Mouse (Mus musculus) spleen, postnatal 36 days (tissue): ENCODE data around the gene Lpar3.
A peak's percentile ranks its signal among the peaks of the same experiment; 100 is the strongest.

Experiments used
- DNase-seq, 2 experiments: peaks; one replicate each; pipeline ENCODE4 v3.0.0; 2022; ENCODE audit warnings: low spot score in 2 of 2, mixed read lengths in 1 of 2

Lpar3 gene

GRCm38 (mm10) chr3:146220776-146221486, at the start of gene Lpar3:
Gene Lpar3 (plus strand): TSS chr3:146220963.
- peak; percentile 17 to 18 for DNase-seq

- no peak for DNase-seq
These were observed 47.7 kb upstream of the Lpar3 start for GRCm38 (mm10) chr3:146173030-146173429.

DNA sequence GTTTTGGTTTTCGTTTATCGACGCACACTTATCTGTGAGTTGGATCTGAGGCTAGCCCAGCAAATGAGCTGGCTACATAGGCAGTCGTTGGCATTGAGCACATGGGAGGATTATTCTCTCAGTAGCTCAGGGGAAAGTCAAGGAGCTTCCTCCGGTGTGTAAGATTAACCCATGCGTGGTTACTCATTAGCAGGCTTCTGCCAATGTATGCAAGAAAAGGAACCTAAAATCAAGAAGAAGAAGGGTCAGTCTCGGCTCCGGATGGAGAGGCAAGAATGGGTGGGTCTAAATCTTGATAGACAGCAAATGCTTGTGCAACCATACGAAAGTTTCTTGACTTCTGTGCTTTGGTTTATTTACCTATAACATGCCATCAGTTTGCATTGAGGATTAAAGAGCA, 46.5 kb upstream of the Lpar3 start:
- no peak for DNase-seq

DNA sequence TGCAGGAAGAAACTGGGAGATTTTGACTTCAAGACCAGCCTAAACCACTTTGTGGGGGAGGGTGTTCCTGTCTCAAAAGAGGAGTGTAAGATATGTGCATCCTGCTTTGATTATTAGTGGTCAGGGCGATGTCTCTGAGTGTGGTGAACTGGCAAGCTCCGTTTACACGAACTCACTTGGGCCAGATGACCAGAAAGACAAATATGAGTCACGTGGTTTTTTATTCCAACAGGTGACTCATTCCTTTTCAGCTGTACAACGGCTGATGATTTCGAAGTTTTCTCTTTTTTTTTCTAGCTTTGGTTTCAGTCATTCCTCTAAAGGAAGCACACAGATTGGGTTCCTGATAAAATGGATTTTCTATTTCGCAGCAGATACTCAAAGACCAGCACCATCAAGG, 43.5 kb upstream of the Lpar3 start:
- DNase-seq = no peak

GRCm38 (mm10) chr3:146177748-146178582, 42.8 kb upstream of the Lpar3 start:
- peak; percentile 62 to 71 for DNase-seq

- no peak for DNase-seq
These were observed 40.4 kb upstream of the Lpar3 start for GRCm38 (mm10) chr3:146180341-146180740.

GRCm38 (mm10) chr3:146180986-146181385, 39.8 kb upstream of the Lpar3 start:
- DNase-seq = peak; percentile 25 to 51

DNA sequence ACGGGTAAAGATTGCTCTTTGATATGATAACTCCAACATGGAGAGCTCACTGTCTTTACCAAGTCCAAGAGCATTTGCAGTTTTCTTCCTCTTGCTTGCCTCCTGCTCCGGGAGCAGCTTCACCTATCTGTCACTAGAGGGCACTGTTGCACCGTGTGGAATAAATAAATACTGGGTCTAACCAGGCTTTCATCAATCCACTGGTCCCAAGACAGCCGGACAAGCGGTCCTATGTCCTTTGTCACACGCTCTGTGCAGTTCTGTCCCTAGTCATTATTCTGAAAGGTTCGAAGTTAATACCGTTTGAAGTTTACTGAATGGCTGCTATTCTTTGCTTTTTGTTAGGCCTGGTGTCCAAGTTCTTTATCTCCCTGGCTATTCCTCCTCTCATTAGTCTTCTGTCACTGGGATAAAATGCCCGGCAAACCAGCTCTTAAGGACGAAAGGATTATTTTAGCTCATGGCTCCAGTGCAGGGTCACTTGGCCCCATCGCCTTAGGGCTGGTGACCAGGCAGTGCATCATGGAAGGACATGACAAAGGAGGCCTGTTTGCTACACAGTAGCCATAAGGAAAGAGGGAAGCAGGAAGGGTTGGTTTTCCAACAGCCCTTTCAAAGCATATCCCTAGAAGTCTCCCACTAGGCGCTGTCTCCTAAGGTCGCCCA, 35.6 kb upstream of the Lpar3 start:
- DNase-seq = peak; percentile 15 to 29

GRCm38 (mm10) chr3:146186033-146186432, 34.7 kb upstream of the Lpar3 start:
- DNase-seq = no peak

GRCm38 (mm10) chr3:146189933-146190332, 30.8 kb upstream of the Lpar3 start:
- DNase-seq = no peak

- DNase-seq = no peak
These were observed 28.3 kb upstream of the Lpar3 start for GRCm38 (mm10) chr3:146192507-146192906.

DNA sequence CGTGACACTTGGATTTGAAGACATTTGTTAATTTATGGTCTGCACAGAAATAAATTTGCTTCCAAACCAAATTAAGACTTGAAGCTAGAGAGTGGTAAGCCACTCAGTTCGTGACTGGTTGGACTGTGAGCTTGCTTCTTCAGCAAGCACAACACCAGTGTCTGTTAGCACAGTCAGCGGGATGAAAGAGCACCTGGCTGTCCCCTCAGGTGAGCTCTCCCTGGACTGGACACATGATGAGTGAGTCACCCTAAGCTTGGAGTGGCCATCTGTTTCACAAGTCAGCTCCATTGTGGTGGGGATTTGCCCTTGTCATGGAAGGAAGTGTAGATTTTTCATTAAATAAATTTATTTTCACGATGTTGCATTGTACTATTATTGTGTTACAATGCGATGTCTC, 25.6 kb upstream of the Lpar3 start:
- DNase-seq = no peak

DNA sequence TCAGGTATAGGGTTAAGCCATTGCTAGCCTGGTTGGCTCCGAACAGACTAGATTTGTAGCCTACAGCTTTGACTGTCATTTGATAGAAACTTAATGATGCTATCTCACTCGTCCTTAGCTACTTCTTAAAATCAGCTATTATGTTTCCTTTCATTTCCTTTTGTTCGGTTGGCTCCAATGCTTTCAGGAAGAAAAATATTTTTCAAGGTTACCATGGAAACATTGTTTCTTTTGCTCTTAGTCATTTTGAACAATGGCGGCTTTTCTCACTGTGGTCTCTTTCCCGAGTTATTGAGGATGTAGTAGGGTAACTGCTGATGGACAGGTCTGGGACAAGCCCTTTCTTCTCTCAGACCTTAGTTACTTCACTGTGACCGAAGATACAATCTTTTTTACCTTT, 24.5 kb upstream of the Lpar3 start:
- no peak for DNase-seq

DNA sequence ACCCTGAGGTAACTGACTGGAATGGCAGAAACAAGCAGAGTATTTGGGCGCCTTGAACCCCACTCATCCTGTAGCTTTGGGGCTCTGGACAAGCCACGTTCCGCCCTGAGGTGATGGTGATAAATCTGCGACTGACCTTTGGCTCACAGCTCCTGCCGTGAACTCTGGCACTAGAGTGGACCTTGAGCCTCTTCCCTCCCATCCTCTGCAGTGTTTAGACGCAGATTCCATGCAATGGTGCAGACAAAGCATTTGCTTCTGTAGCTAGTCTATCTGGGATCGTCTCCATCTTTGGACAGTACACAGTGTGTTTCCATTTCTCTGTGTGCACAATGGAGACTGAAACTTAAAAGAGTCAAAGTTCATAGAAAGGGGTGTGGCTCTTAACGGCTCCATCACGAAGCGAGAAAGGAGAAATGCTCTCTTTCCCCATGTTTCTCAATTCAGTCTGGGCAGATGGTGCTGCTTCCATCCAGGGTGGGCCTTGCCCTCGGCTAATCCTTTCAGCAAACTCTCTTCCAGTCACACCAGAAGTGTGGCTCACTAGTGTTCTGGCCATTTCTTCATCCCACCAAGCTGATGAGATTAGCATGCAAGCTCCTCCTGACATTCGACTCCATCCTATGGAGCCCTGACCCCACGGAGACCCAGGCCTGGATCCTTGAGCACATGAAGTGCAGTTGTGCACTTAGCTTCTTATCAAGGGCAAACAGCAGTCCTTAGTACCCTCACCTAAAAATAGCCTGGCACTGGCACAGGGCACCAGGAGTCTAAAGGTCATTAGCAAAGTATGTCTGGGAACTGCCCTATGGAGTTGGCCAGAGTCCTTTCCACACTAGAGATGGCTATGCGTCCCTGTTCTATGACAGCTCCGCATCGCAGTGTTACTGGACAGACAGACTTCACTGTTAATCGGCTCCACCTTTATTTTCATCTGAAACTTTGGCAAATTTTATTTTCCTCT, 23.7 kb upstream of the Lpar3 start:
- no peak for DNase-seq

DNA sequence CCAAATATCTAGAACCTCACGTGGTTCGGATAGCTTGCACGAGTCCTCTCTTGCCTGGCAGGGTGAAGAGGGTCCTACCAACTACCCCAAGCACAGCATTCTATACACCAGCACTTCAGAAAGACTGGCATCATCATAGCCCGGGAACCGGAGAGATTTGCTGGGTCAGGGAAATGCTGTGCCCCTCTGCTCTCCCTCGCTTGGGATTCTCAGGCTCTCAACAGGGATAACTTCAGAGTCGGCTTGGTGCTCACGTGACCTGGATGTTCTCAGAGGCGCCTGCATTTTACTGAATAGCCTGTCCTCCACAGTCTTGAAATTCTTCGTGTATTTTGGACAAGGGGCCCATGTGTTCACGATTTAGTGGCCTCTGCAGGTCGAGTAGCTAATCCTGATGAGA, 23.0 kb upstream of the Lpar3 start:
- DNase-seq = no peak

DNA sequence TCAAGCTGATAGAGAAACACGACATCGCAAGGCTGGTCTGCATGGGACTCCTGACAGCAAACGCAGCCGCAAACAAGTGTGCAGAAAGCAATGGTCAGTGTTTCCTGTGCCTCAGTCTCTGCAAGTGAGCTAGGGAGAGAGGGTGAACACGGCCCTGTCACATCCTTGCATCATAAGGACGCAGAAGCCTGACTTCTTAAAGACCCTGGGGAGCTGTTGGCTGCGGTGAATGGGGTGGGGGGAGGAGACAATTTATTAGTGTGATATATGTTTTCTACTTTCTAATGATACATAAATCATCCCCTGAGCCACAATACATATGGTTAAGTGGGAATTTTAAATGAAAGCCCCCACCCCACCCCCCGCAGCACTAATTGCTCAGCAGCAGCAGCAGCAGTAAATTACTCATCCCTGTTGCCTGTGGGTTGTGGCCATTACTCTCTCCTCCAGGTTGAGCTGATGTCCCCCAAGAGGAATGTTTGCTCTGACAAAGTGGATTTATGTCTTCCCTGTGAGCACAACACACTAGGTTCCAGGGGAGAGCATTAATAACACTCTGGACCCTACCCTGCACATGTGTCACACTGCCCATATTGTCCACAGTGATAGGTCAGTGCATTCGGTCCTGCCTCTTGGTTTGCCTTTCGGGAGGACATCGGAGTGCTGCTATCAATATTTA, 21.8 kb upstream of the Lpar3 start:
- DNase-seq = no peak

- DNase-seq = no peak
These were observed 21.3 kb upstream of the Lpar3 start for GRCm38 (mm10) chr3:146199486-146199885.

DNA sequence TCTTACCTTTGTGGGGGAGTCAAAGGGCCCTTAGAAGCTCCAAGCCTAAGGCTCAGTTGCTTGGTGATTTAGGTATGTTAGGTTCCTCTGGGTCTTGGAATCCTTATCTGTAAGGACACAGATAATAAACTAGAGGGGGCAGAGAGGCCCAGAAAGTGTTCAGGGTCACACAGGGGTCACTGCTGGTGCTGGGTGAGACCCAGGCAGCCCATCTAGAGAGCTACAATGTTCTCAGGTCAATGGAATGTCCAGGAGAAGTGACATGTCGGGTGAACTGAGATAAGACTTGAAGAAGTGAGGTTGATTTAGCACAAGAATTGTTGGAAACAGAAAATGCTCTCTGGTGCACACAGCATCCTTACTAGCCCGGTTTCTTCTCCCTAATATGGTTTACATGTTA, 16.4 kb upstream of the Lpar3 start:
- no peak for DNase-seq

DNA sequence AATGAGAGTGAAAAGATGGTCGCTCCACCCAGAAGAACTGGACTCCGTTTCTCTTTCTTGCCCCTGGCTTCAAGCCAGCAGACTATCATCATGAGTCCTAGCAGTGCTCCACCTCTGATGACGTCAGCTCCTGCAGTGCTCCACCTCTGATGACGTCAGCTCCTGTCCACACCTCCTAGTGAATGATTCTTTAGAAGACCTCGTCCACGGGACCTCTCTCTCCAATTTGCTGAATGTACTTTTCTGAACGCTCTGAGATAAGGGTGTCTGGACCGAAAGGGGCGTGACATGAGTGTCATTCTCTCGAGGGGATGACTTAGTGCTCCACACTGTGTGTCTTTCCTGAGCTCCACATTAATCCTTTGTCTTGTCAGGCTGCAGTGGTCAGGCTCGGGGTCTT, 15.5 kb upstream of the Lpar3 start:
- no peak for DNase-seq

DNA sequence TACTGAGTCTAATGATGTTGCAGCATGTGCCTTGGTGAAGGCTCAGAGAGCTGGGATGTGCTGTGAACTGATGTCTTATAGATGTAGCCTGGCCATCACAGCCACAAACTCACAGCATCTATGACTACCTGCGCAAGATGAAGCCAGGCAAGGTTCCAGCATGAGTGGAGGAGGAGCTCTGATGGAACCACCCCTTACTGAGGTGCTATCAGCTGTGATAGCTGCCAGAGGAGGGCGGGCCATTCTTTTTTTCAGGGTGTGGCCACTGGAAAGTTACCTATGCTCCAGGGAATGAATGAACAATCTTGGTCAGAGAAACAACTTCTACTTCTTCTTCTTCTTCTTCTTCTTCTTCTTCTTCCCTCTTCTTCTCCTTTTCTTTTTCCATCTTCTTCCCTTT, 14.1 kb upstream of the Lpar3 start:
- DNase-seq = no peak

- no peak for DNase-seq
These were observed 13.3 kb upstream of the Lpar3 start for GRCm38 (mm10) chr3:146207440-146207839.
